Mouse (Mus musculus): ENCODE results near the gene Hap1. TPM values are rescaled to one million over a fixed set of nuclear protein-coding genes. Genes with fewer than 3 reads are reported as not detected.
A peak's percentile ranks its signal among the peaks of the same experiment; 100 is the strongest.
"Not testable (repeated sequence)": the region's sequence is repeated elsewhere in the genome, so short reads cannot be mapped to it uniquely, and the experiment has no call there.

Hap1 gene
- total and polyA plus RNA-seq, 3 experiments: 1.3 to 1.5 (median 1.4) TPM

- Histone ChIP-seq H3K27ac (no peak overlapping the region), H3K36me3 (ENCODE audit: control insufficient read depth, insufficient read depth, low read length) (no peaks in the 10 kb centered on the region), H3K27me3 (ENCODE audit: control insufficient read depth, insufficient read depth, low read length) (no peaks in the 10 kb centered on the region), H3K4me1 (ENCODE audit: control insufficient read depth, insufficient read depth, low read length) (no peaks in the 10 kb centered on the region), H3K4me3 (no peak overlapping the region), H3K9ac (ENCODE audit: low read depth, low read length) (no peak overlapping the region), H3K79me2 (replicated peaks; ENCODE audit: control insufficient read depth, insufficient read depth, low read length) (no peaks in the 10 kb centered on the region)
- no peak for DNase-seq
- WGBS: 89% methylated on average over 6 of the region's 6 CpGs
- TF ChIP-seq EP300 (IDR thresholded peaks at IDR 0.05; ENCODE audit: insufficient read depth, low read depth, low read length): no peak
- no peak for TF ChIP-seq POLR2A (IDR thresholded peaks at IDR 0.05; ENCODE audit: insufficient read depth, low read depth, low read length)
- TF ChIP-seq CTCF (IDR thresholded peaks at IDR 0.05): no peak
- intact Hi-C loops (cut with DNase I): no loop called here
Measured at GRCm38 (mm10) chr11:100313424-100313823, 42.5 kb downstream of the Hap1 start.

- TF ChIP-seq POLR2A (IDR thresholded peaks at IDR 0.05; ENCODE audit: insufficient read depth, low read depth, low read length) (no peak), CTCF (IDR thresholded peaks at IDR 0.05) (no peak), EP300 (IDR thresholded peaks at IDR 0.05; ENCODE audit: insufficient read depth, low read depth, low read length) (peak; percentile 90)
- DNase-seq: peak in 1 of 2 experiments; percentile 54
- Histone ChIP-seq H3K27me3 (ENCODE audit: control insufficient read depth, insufficient read depth, low read length) (no peaks in the 10 kb centered on the region), H3K36me3 (ENCODE audit: control insufficient read depth, insufficient read depth, low read length) (no peaks in the 10 kb centered on the region), H3K27ac (peak overlapping the region; percentile 24), H3K79me2 (replicated peaks; ENCODE audit: control insufficient read depth, insufficient read depth, low read length) (no peaks in the 10 kb centered on the region), H3K4me1 (ENCODE audit: control insufficient read depth, insufficient read depth, low read length) (no peaks in the 10 kb centered on the region), H3K9ac (ENCODE audit: low read depth, low read length) (no peak overlapping the region), H3K4me3 (no peak overlapping the region)
- intact Hi-C loops (cut with DNase I): no loop called here
- WGBS: 26% methylated on average over 5 of the region's 5 CpGs
Measured at GRCm38 (mm10) chr11:100312096-100312679, 43.7 kb downstream of the Hap1 start.

GRCm38 (mm10) chr11:100311656-100312055, 44.3 kb downstream of the Hap1 start:
- H3K27me3 ChIP-seq (ENCODE audit: control insufficient read depth, insufficient read depth, low read length): no peaks in the 10 kb centered on the region
- H3K79me2 ChIP-seq (replicated peaks; ENCODE audit: control insufficient read depth, insufficient read depth, low read length): no peaks in the 10 kb centered on the region
- no peak for DNase-seq
- no peaks in the 10 kb centered on the region for H3K4me1 ChIP-seq (ENCODE audit: control insufficient read depth, insufficient read depth, low read length)
- H3K9ac ChIP-seq (ENCODE audit: low read depth, low read length): no peak overlapping the region
- 52% methylated on average over 1 of the region's 1 CpGs for WGBS
- TF ChIP-seq POLR2A (IDR thresholded peaks at IDR 0.05; ENCODE audit: insufficient read depth, low read depth, low read length) (no peak), EP300 (IDR thresholded peaks at IDR 0.05; ENCODE audit: insufficient read depth, low read depth, low read length) (no peak), CTCF (IDR thresholded peaks at IDR 0.05) (no peak)
- peak overlapping the region; percentile 24; the same call in 1 of the 2 replicates for H3K27ac ChIP-seq
- H3K4me3 ChIP-seq: no peak overlapping the region
- intact Hi-C loops (cut with DNase I): no loop called here
- H3K36me3 ChIP-seq (ENCODE audit: control insufficient read depth, insufficient read depth, low read length): no peaks in the 10 kb centered on the region

- intact Hi-C loops (cut with DNase I); H3K27ac ChIP-seq; H3K36me3 ChIP-seq (ENCODE audit: control insufficient read depth, insufficient read depth, low read length); H3K79me2 ChIP-seq (replicated peaks; ENCODE audit: control insufficient read depth, insufficient read depth, low read length); H3K4me1 ChIP-seq (ENCODE audit: control insufficient read depth, insufficient read depth, low read length); H3K9ac ChIP-seq (ENCODE audit: low read depth, low read length); H3K4me3 ChIP-seq; H3K27me3 ChIP-seq (ENCODE audit: control insufficient read depth, insufficient read depth, low read length); DNase-seq: not testable (repeated sequence)
- WGBS: 89% methylated on average over 5 of the region's 6 CpGs
Measured at GRCm38 (mm10) chr11:100308672-100309071, 47.3 kb downstream of the Hap1 start.

- no peak overlapping the region for H3K27ac ChIP-seq
- no peak overlapping the region for H3K4me3 ChIP-seq
- H3K79me2 ChIP-seq (replicated peaks; ENCODE audit: control insufficient read depth, insufficient read depth, low read length): no peaks in the 10 kb centered on the region
- no peak for TF ChIP-seq POLR2A (IDR thresholded peaks at IDR 0.05; ENCODE audit: insufficient read depth, low read depth, low read length)
- TF ChIP-seq CTCF (IDR thresholded peaks at IDR 0.05): no peak
- no peak for TF ChIP-seq EP300 (IDR thresholded peaks at IDR 0.05; ENCODE audit: insufficient read depth, low read depth, low read length)
- no peaks in the 10 kb centered on the region for H3K27me3 ChIP-seq (ENCODE audit: control insufficient read depth, insufficient read depth, low read length)
- 87% methylated on average over 5 of the region's 5 CpGs for WGBS
- no peak overlapping the region for H3K9ac ChIP-seq (ENCODE audit: low read depth, low read length)
- intact Hi-C loops (cut with DNase I): no loop called here
- H3K4me1 ChIP-seq (ENCODE audit: control insufficient read depth, insufficient read depth, low read length): no peaks in the 10 kb centered on the region
- no peaks in the 10 kb centered on the region for H3K36me3 ChIP-seq (ENCODE audit: control insufficient read depth, insufficient read depth, low read length)
- no peak for DNase-seq
Measured at GRCm38 (mm10) chr11:100307900-100308299, 48.0 kb downstream of the Hap1 start.

GRCm38 (mm10) chr11:100301292-100301691, 54.6 kb downstream of the Hap1 start:
- intact Hi-C loops (cut with DNase I): no loop called here
- Histone ChIP-seq H3K27me3 (ENCODE audit: control insufficient read depth, insufficient read depth, low read length) (no peaks in the 10 kb centered on the region), H3K79me2 (replicated peaks; ENCODE audit: control insufficient read depth, insufficient read depth, low read length) (no peaks in the 10 kb centered on the region), H3K27ac (no peak overlapping the region), H3K4me3 (no peak overlapping the region), H3K36me3 (ENCODE audit: control insufficient read depth, insufficient read depth, low read length) (no peaks in the 10 kb centered on the region), H3K4me1 (ENCODE audit: control insufficient read depth, insufficient read depth, low read length) (no peaks in the 10 kb centered on the region; the same call in 1 of the 2 replicates), H3K9ac (ENCODE audit: low read depth, low read length) (no peak overlapping the region)
- WGBS: 69% methylated on average over 5 of the region's 5 CpGs
- no peak for TF ChIP-seq EP300 (IDR thresholded peaks at IDR 0.05; ENCODE audit: insufficient read depth, low read depth, low read length)
- TF ChIP-seq POLR2A (IDR thresholded peaks at IDR 0.05; ENCODE audit: insufficient read depth, low read depth, low read length): no peak
- no peak for TF ChIP-seq CTCF (IDR thresholded peaks at IDR 0.05)
- DNase-seq: no peak
